Mouse (Mus musculus) adrenal gland, adult 8-10 months (tissue): ENCODE measurements around the gene Treml2. TPM values are rescaled to one million over a fixed set of nuclear protein-coding genes. Genes with fewer than 3 reads are reported as not detected.
"Not testable (repeated sequence)": the region's sequence is repeated elsewhere in the genome, so short reads cannot be mapped to it uniquely, and the experiment has no call there.

ENCODE experiments used
- DNase-seq: peaks from one replicate; pipeline ENCODE4 v3.0.0; 2022
- total RNA-seq, 4 experiments: library from RNA; stranded (reverse); gene quantifications; 2 replicates each; pipeline ENCODE4 v1.2.4; 2022

The Treml2 gene
- total RNA-seq, 4 experiments from 2014 or later = 0.12 to 0.56 (median 0.40) TPM

GRCm38 (mm10) chr17:48350681-48351193, 51.4 kb downstream of the Treml2 start:
- no peak for DNase-seq

GRCm38 (mm10) chr17:48352976-48353375, 53.7 kb downstream of the Treml2 start:
- not testable (repeated sequence) for DNase-seq

GRCm38 (mm10) chr17:48355822-48356221, 56.5 kb downstream of the Treml2 start:
- DNase-seq = peak; percentile 25

GRCm38 (mm10) chr17:48357892-48358291, 58.6 kb downstream of the Treml2 start:
- DNase-seq = no peak

DNA sequence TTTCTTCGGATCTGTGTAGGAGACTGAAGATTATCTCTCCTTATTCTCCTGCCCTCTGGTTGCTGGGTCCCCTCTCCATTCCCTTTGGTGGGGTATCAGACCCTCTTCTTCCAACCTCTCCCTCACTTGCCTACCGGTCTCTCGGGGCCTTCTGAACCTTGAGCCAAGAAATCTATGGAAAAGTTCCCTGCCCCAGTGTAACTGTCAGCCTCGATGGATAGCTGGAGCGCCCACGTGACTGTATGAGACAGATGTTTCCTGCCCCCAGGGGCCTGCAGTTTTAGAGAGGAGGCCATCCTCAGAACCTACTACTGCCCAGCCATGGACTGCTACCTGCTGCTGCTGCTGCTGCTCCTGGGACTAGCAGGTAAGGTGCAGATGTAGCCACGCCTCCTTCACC, 60.3 kb downstream of the Treml2 start, which contains the start of gene Treml1:
TSS of gene Treml1 (plus strand) at position 301 of the 400 bp plus-strand sequence.
- no peak for DNase-seq

DNA sequence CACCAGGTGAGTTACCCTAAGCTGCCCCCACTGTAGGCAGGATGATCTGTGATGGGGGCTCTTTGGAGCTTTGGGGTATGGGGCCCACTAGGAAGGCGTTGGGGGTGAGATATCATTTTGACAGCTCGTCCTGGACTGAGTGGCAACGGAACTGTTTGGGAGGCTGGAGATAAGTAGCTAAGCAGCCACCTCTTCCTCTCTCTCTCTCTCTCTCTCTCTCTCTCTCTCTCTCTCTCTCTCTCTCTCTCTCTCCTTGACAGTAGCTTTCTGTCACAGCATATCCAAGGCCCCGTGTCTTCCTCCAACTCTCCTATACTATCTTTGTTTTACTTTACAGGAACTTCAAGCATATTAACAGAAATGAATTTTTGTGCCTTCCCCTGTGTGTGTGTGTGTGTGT, 61.2 kb downstream of the Treml2 start:
- DNase-seq = no peak

Other genes with a start within 250 kb of the Treml2 start
- not detected for gene 1700067P10Rik, start 210.2 kb upstream of the Treml2 start, total RNA-seq
- under 1 TPM in 1 of 4 experiments, not detected in 3; 0.22 TPM for gene 9830107B12Rik, start 153.2 kb upstream of the Treml2 start, total RNA-seq
- gene A530064D06Rik, start 132.2 kb upstream of the Treml2 start, total RNA-seq = under 1 TPM in 1 of 4 experiments, not detected in 3; 0.34 TPM
- gene Trem1, start 66.7 kb upstream of the Treml2 start, total RNA-seq = under 1 TPM in 3 of 4 experiments, not detected in 1; 0.12 to 0.16 (median 0.14) TPM
- gene Trem3, start 51.7 kb upstream of the Treml2 start, total RNA-seq = under 1 TPM in 1 of 4 experiments, not detected in 3; 0.26 TPM
- 1 to 10 TPM in 1 of 4 experiments, under 1 TPM in 3; 0.21 to 1.4 (median 0.90) TPM for gene Treml4, start 35.2 kb upstream of the Treml2 start, total RNA-seq
- under 1 TPM; 0.35 to 0.65 (median 0.54) TPM for gene B430306N03Rik, start 16.6 kb downstream of the Treml2 start, total RNA-seq
- gene Trem2, start 46.9 kb downstream of the Treml2 start, total RNA-seq = 10 to 100 TPM in 2 of 4 experiments, 1 to 10 TPM in 2; 5.5 to 22.1 (median 14.4) TPM
- gene Treml1, start 60.4 kb downstream of the Treml2 start, total RNA-seq = under 1 TPM; 0.31 to 0.77 (median 0.64) TPM
- 10 to 100 TPM; 33.2 to 45.6 (median 40.9) TPM for gene Nfya, start 110.4 kb downstream of the Treml2 start, total RNA-seq
- 10 to 100 TPM; 21.6 to 27.2 (median 25.7) TPM for gene Oard1, start 110.5 kb downstream of the Treml2 start, total RNA-seq
- 1 to 10 TPM in 3 of 4 experiments, under 1 TPM in 1; 0.98 to 2.5 (median 2.0) TPM for gene Apobec2, start 133.4 kb downstream of the Treml2 start, total RNA-seq
- gene Tspo2, start 152.0 kb downstream of the Treml2 start, total RNA-seq = under 1 TPM in 1 of 4 experiments, not detected in 3; 0.89 TPM
- gene Unc5cl, start 155.4 kb downstream of the Treml2 start, total RNA-seq = not detected